Mouse (Mus musculus) midbrain, embryonic 13.5 days (tissue): Measurements from ENCODE around the gene Tmem120b. TPM values are rescaled to one million over a fixed set of nuclear protein-coding genes. Genes with fewer than 3 reads are reported as not detected.

Experiments
- ATAC-seq: fragments of 200-750 bp; cut with Nextera tagmentation; 2 replicates; pipeline ENCODE4 v1.8.0; 2017; ENCODE audit warnings: mild to moderate bottlenecking, moderate TSS enrichment, moderate library complexity
- H3K27ac ChIP-seq: fragments of 300-500 bp; sonication (generic); 2 replicates; pipeline ENCODE4 v1.5.1; 2015; ENCODE audit warnings: inconsistent platforms, mild to moderate bottlenecking, moderate library complexity
- H3K27me3 ChIP-seq: fragments of 300-500 bp; sonication (generic); 2 replicates; pipeline ENCODE4 v1.6.1; 2015; ENCODE audit warnings: mild to moderate bottlenecking, inconsistent platforms
- H3K36me3 ChIP-seq: fragments of 300-500 bp; sonication (generic); 2 replicates; pipeline ENCODE4 v1.6.1; 2015; ENCODE audit warnings: mild to moderate bottlenecking, inconsistent platforms
- H3K4me1 ChIP-seq: fragments of 300-500 bp; sonication (generic); replicated peaks from 2 replicates; pipeline ENCODE4 v1.6.1; 2015; ENCODE audit warnings: inconsistent platforms
- H3K4me2 ChIP-seq: fragments of 300-500 bp; sonication (generic); replicated peaks from 2 replicates; pipeline ENCODE4 v1.6.1; 2015; ENCODE audit warnings: moderate library complexity, mild to moderate bottlenecking, inconsistent platforms
- H3K4me3 ChIP-seq: fragments of 300-500 bp; sonication (generic); replicated peaks from 2 replicates; pipeline ENCODE4 v1.5.1; 2015; ENCODE audit warnings: mild to moderate bottlenecking, inconsistent platforms
- H3K9ac ChIP-seq: fragments of 300-500 bp; sonication (generic); replicated peaks from 2 replicates; pipeline ENCODE4 v1.6.1; 2015; ENCODE audit warnings: mild to moderate bottlenecking, inconsistent platforms
- H3K9me3 ChIP-seq: fragments of 300-500 bp; sonication (generic); 2 replicates; pipeline ENCODE4 v1.6.1; 2016; ENCODE audit warnings: mild to moderate bottlenecking, inconsistent platforms
- whole genome bisulfite sequencing: fragments of 180-500 bp; shearing (Covaris S2); methylation state at CpG from one replicate; pipeline ENCODE4 v1.1.7; 2015; 5-methylcytosine and 5-hydroxymethylcytosine counted together
- polyA plus RNA-seq: library from polyadenylated mRNA; unstranded; fragments of >200 nt; fragmentation: Nextera tagmentation; extraction: Ambion mirVana; gene quantifications from 2 replicates; pipeline ENCODE4 v1.2.1, GENCODE M21; 2015

Tmem120b gene
- polyA plus RNA-seq, 1 experiment from 2014 or later = 12.8 TPM

DNA sequence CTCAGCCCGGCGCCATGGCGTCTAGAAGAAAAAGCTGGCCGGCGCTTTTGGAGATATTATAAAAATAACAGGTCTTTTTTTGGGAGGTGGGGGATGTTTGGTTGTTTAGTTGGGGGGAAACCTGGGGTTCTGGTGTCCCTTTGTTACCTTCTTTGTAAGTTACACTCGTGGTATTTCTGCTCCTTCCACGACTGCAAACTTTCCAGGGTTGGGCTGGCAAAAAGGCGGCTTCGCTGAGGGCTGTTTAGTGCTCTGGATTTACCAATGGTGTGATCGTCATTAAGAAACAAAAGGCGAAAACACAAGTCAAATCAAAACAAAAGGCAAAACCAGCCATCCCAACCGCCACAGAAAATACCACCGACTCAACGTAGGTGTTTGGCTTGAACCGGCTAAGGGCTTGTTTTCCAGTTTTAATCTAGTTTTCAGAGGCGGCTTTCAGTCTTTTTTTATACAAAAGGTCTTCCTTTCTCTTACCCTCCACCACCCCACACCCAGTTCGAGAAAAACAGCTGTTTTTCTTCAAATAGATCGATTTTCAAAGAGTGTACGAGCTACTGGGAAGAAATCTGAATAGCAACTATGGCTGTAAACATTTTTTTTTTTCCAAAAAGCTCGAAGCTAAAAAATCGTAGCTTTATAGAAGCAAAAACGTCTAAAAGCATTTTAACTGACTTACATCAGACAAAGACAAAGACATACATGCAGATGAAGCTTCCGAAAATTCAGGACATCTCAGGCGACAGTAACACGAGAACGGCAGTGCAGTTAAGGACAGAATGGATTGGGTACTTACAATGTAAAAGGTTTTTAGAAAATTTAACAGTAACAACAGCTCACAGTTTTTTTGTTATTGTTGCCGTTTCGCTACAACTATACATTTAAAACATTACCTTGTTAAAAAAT lies 71.8 kb downstream of the Tmem120b start:
- Histone ChIP-seq H3K9me3 (no peaks in the 10 kb centered on the region), H3K27ac (peak overlapping the region; percentile 100), H3K4me3 (peak overlapping the region; percentile 96), H3K4me1 (peaks cover 50% of the 10 kb centered on the region), H3K9ac (peak overlapping the region; percentile 100), H3K36me3 (peaks cover 12% of the 10 kb centered on the region), H3K27me3 (no peaks in the 10 kb centered on the region), H3K4me2 (peak overlapping the region; percentile 97)
- ATAC-seq = no peak
- WGBS = under 1% methylated on average over 28 of the region's 28 CpGs

DNA sequence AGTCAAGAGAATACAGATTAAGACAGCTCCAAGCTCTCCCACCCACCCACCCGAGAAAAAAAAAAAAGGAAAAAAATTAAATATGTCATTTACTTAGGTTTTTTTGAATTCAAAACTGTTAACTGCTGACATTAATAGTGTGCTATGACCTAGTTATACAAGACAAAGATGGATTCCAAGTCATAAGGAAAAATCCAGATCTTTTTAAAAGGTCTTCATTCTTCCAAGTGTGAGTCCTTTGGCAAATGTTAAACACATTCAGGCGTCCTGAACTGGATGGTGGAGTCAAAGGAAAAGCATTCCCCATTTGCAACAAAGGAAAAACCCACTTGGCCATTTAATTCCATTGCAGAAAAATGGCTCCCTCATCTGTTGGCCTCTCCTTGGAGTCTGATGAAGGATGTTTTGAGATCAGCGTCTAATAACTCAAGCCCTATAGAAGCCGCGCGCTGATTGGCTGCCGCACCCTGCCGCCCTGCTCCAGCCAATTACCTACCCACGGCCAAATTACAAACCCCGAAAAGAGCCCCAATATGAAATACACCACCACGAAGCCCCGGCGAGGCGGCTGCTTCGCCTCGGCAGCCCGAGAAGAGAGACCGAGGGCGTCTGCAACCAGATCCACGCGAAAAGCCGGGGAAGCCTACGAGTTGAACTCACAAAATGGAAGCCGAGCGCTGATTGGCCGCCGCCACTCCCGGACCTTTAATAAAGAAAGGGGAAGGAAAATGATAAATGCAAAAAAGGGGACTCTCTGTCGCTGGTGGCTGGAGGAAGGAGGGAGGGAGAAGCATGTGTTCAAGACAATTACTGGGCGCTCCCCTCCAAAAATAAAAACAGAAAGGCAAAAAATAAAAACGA lies 72.7 kb downstream of the Tmem120b start:
- Histone ChIP-seq H3K27me3 (no peaks in the 10 kb centered on the region), H3K27ac (peak overlapping the region; percentile 100), H3K4me2 (peak overlapping the region; percentile 100), H3K4me3 (peak overlapping the region; percentile 96), H3K4me1 (peaks cover 50% of the 10 kb centered on the region), H3K9me3 (no peaks in the 10 kb centered on the region), H3K9ac (peak overlapping the region; percentile 100), H3K36me3 (peaks cover 6% of the 10 kb centered on the region)
- peak; percentile 59 for ATAC-seq
- WGBS = under 1% methylated on average over 31 of the region's 31 CpGs

- Histone ChIP-seq H3K36me3 (peaks cover 8% of the 10 kb centered on the region), H3K27me3 (no peaks in the 10 kb centered on the region), H3K9ac (peak overlapping the region; percentile 100), H3K4me1 (peaks cover 50% of the 10 kb centered on the region), H3K27ac (peak overlapping the region; percentile 100), H3K4me2 (peak overlapping the region; percentile 100), H3K4me3 (peak overlapping the region; percentile 96), H3K9me3 (no peaks in the 10 kb centered on the region)
- under 1% methylated on average over 31 of the region's 38 CpGs for WGBS
- ATAC-seq = peak; percentile 10; the same call in 1 of the 2 replicates
Measured at GRCm38 (mm10) chr5:123141555-123142160, 73.4 kb downstream of the Tmem120b start.

GRCm38 (mm10) chr5:123142161-123143157 lies 74.2 kb downstream of the Tmem120b start, which contains the start of gene Setd1b:
TSS of gene Setd1b (plus strand) at chr5:123142193.
- H3K36me3 ChIP-seq = peaks cover 16% of the 10 kb centered on the region
- WGBS = under 1% methylated on average over 78 of the region's 103 CpGs
- H3K4me1 ChIP-seq = peaks cover 42% of the 10 kb centered on the region
- H3K9ac ChIP-seq = peak within 1 kb of the TSS; percentile 100
- ATAC-seq = peak; percentile 38
- H3K4me2 ChIP-seq = peak within 1 kb of the TSS; percentile 100
- H3K27ac ChIP-seq = peak within 1 kb of the TSS; percentile 100
- H3K9me3 ChIP-seq = no peaks in the 10 kb centered on the region
- H3K27me3 ChIP-seq = no peaks in the 10 kb centered on the region
- peak within 1 kb of the TSS; percentile 96 for H3K4me3 ChIP-seq

DNA sequence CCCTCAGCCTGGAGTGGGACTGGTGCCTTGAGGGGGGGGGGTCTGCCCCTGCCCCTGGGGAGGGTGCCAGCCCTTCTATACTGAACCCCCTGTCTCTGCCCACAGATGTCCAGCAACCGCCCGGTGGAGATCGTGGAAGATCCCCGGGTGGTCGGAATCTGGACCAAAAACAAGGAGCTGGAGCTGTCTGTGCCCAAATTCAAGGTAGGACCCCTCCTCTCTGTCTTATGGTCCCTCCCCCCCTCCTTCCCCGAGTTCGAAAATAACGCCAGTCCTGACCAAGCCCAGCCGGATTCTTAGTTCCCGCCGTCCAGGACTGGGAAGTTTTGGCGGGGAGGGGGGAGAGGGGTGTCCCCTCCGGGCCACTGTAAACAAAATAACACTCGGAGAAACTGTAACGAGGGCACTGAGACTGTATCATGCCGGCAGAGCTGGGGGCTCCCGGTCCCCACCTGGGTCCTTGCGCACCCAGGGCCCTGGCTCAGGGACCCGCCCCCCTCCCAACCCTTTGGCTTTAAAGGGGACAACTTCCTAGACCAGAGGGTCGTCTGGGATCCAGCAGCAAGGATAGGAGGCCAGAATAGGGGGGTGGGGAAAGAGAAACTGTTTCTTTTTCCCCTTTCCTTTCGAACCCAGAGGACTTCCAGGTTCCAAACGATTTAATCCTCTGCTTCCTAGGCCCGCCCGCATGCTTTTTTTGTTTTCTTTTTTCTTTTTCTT lies 75.2 kb downstream of the Tmem120b start:
- peak overlapping the region; percentile 100 for H3K27ac ChIP-seq
- no peak for ATAC-seq
- H3K4me1 ChIP-seq = peaks cover 46% of the 10 kb centered on the region
- peak overlapping the region; percentile 100 for H3K4me2 ChIP-seq
- H3K36me3 ChIP-seq = peaks cover 25% of the 10 kb centered on the region
- H3K27me3 ChIP-seq = no peaks in the 10 kb centered on the region
- peak overlapping the region; percentile 100 for H3K9ac ChIP-seq
- peak overlapping the region; percentile 96 for H3K4me3 ChIP-seq
- no peaks in the 10 kb centered on the region for H3K9me3 ChIP-seq
- WGBS = under 1% methylated on average over 24 of the region's 24 CpGs

GRCm38 (mm10) chr5:123143971-123144745 lies 75.9 kb downstream of the Tmem120b start:
- WGBS = 5% methylated on average over 17 of the region's 17 CpGs
- Histone ChIP-seq H3K4me1 (peaks cover 54% of the 10 kb centered on the region), H3K9ac (peak overlapping the region; percentile 100), H3K27me3 (no peaks in the 10 kb centered on the region), H3K27ac (peak overlapping the region; percentile 100), H3K4me2 (peak overlapping the region; percentile 100), H3K9me3 (no peaks in the 10 kb centered on the region), H3K4me3 (peak overlapping the region; percentile 96), H3K36me3 (peaks cover 33% of the 10 kb centered on the region)
- ATAC-seq = no peak

GRCm38 (mm10) chr5:123144746-123145590 lies 76.8 kb downstream of the Tmem120b start:
- H3K9me3 ChIP-seq = no peaks in the 10 kb centered on the region
- peaks cover 62% of the 10 kb centered on the region for H3K4me1 ChIP-seq
- H3K36me3 ChIP-seq = peaks cover 37% of the 10 kb centered on the region
- peak overlapping the region; percentile 100 for H3K9ac ChIP-seq
- H3K4me2 ChIP-seq = peak overlapping the region; percentile 100
- no peaks in the 10 kb centered on the region for H3K27me3 ChIP-seq
- H3K27ac ChIP-seq = no peak overlapping the region
- H3K4me3 ChIP-seq = peak overlapping the region; percentile 96
- no peak for ATAC-seq
- WGBS = 37% methylated on average over 20 of the region's 20 CpGs

GRCm38 (mm10) chr5:123146357-123146756 lies 78.1 kb downstream of the Tmem120b start:
- Histone ChIP-seq H3K4me3 (peak overlapping the region; percentile 96; the same call in 1 of the 2 replicates), H3K36me3 (peaks cover 44% of the 10 kb centered on the region), H3K9ac (0 out of 2 replicates have a peak overlapping the region, but pooled peaks have one; percentile 100), H3K27me3 (no peaks in the 10 kb centered on the region), H3K9me3 (no peaks in the 10 kb centered on the region), H3K4me2 (peak overlapping the region; percentile 100; the same call in 1 of the 2 replicates), H3K4me1 (peaks cover 76% of the 10 kb centered on the region), H3K27ac (no peak overlapping the region)
- WGBS = 84% methylated on average over 11 of the region's 11 CpGs
- ATAC-seq = no peak

DNA sequence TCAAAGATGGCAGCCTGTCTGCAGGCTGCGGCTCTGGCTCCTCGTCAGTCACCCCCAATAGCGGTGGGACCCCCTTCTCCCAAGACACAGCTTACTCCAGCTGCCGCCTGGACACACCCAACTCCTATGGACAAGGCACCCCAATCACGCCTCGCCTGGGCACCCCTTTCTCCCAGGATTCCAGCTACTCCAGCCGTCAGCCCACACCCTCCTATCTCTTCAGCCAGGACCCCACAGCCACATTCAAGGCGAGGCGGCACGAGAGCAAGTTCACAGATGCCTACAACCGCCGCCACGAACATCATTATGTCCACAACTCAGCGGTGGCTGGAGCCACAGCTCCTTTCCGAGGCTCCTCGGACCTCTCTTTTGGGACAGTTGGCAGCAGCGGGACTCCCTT lies 79.4 kb downstream of the Tmem120b start:
- Histone ChIP-seq H3K9ac (no peak overlapping the region), H3K4me3 (no peak overlapping the region), H3K4me2 (no peak overlapping the region), H3K9me3 (no peaks in the 10 kb centered on the region), H3K27me3 (no peaks in the 10 kb centered on the region), H3K4me1 (peaks cover 80% of the 10 kb centered on the region), H3K36me3 (peaks cover 56% of the 10 kb centered on the region), H3K27ac (0 out of 2 replicates have a peak overlapping the region, but pooled peaks have one; percentile 2)
- 86% methylated on average over 17 of the region's 17 CpGs for whole genome bisulfite sequencing
- no peak for ATAC-seq
